Mouse (Mus musculus): Measurements from ENCODE around the gene Mfap1b. TPM values are rescaled to one million over a fixed set of nuclear protein-coding genes. Genes with fewer than 3 reads are reported as not detected.
"Not testable (repeated sequence)": the region's sequence is repeated elsewhere in the genome, so short reads cannot be mapped to it uniquely, and the experiment has no call there.

Mfap1b gene
- total RNA-seq, 1 experiment from 2014 or later, result 34.5 TPM

DNA sequence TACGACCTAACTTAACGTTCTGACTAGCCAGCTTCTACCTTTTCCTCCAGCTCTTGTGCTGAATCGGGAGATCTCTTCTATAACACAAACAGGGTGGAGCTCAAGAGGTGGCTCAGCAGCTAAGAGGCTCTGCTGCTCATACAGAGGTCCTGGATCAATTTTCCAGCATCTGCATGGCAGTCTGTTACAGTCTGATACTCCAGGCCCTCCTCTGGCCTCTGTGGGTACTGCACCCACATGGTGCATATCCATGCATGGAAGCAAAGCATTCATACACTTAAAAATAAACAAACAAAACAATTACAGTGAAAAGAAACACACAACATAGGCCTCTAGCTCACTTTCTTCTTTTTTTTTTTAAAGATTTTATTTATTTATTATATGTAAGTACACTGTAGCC is 1.1 kb downstream of the Mfap1b start:
- DNase-seq, result not testable (repeated sequence)

DNA sequence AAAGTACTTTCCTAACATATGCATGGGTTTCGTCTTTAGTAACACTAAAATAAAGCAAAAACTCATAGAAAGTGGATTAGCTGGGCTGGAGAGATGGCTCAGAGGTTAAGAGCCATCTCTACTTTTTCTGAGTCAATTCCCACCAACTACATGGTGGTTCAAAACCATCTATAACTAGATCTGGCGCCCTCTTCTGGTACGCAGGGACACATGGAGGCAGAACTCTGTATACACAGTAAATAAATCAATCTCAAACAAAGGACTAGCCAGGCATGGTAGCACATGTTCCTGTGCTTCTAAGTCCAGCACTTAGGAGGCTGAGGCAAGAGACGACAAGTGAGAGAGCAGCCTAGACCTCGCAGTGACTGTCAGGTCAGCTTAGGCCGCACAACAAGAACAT is 4.9 kb downstream of the Mfap1b start:
- DNase-seq, result not testable (repeated sequence)

DNA sequence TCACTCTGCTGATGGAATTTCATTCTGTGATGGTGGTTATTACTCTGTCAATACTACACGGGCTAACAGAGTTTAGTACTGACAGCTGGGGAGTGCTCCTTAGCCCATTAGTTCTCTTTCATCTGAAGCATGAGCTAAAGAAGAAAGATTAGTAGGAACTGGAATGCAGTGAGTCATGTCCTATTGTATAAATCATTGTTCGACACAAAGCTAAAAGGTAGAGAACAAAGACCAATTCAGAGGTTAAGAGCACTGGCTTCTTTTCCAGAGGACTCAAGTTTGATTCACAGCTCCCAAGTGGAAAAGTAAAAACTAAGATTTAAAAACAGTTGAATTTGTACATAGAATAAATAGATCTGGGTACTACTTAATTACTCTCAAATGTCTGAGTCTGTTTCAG is 13.8 kb downstream of the Mfap1b start:
- DNase-seq, result no peak

DNA sequence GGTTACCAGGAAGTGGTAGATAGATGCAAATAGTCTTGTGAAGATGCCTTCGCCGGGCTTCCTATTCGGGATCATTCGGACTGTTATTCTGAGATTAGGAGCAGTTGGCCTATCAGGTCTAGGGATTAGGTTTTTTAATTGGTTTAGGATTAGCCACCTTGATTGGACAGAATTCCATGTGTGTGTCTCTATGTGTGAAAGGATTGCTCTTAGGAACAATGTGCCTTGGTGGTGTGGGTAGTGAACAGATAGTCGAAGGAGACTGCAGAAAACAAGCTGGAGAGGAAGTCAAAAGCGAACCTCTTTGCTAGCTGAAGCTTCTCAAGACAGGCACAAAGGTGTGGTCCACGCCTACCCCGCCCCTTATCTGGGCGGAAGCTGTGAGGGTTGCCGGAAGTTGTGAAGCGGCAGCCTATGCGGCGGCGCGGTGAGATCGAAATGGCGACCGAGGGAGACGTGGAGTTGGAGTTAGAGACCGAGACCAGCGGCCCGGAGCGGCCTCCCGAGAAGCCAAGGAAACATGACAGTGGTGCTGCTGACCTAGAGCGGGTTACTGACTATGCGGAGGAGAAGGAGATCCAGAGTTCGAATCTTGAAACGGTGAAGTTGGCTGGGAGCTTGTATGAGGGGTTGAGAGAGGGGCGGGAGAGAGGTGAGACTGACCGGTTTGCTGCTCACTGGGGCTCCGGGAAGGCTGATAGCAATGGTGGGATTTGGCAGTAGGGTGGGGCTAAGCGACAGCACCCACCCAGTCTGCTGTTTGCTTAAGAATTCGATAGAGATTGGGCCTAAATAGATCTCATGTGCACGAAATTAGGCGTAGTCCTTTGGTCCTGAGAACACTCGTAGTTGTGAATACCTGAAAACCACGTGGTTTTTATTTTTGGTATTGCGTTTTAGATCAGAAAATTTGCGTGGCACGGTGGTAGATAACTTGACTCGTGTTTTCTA is 16.9 kb downstream of the Mfap1b start, which contains the start of gene Serinc4:
Gene Serinc4 (minus strand): TSS at position 90 of the 951 bp plus-strand sequence.
- DNase-seq, result peak; percentile 85

DNA sequence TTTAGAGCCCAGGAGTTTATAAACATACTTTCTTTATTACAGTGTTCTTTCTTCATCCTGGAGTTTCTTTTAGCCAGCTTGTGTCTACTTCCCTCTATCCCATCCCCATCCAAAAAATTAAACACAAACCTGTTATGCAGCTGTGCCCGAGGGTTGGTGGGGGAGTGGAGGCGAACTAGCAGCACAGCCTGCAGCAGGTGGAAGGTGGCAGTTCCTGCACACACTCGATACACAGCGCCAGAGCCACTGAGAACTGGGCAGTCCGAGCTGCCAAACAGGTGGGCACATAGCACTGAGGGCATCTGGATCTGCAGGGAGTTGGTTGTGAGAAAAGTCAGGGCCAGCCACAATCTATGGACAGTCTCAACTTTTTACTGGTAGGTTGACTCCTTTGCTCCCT is 18.3 kb downstream of the Mfap1b start:
- DNase-seq, result no peak

DNA sequence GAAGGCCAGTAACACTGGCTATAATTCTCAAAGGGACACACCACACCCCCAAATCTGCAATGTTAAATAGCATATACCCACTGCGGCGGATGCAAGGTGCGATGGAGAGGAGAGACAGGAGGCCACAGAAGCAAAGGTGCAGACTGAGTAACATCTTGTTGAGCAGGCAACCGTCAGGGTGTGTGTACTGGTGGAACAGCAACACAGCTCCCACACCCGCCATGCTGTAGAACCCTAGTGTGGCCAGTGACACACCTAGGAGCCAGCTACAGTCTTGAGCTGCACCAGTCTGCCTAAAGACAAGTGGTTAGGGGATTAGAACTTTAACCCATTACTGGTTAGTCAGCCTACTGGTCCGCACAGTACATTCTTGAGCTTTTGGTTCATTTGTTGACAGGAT is 19.9 kb downstream of the Mfap1b start:
- DNase-seq, result no peak

DNA sequence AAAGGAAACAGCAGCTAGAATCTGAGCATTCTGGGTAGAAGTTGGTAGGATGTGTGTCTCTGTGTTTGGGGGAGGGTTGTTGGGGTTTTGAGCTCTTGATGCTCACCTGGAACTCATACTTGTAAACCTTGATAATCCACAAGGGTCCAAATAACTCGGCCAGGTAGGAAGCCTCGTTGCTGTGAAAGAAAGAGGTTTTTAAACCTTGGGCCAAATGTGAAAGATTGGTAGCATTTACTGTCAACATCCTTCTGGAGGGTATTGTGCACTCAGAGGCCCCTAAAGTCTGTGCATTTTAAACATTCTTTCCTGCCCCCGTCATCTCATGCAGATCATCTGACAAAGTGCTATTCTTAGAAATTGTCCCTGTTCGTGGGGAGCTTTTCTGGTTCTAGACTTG is 20.9 kb downstream of the Mfap1b start, which contains the start of gene Hypk:
Gene Hypk (plus strand): TSS at position 301 of the 400 bp plus-strand sequence.
- no peak for DNase-seq

DNA sequence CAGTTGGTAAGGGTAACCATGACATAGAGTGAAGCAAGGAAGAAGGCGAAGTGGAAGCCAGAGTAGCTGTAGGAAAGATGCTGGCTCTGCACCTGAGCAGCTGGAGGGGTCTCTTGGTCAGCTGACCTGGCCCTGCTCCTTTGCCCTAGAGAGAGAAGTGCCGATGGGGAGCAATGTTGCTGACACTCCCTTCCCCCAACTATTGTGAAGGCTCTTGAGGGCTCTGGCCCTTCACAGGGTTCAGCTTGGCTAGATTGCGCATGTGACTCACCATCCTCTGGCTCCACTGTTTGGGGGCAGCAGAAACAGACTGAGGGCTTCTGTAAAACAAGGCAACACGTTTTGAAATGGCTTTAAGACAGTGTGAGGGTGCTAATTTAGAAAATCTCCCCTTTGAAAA is 21.5 kb downstream of the Mfap1b start:
- DNase-seq, result no peak

DNA sequence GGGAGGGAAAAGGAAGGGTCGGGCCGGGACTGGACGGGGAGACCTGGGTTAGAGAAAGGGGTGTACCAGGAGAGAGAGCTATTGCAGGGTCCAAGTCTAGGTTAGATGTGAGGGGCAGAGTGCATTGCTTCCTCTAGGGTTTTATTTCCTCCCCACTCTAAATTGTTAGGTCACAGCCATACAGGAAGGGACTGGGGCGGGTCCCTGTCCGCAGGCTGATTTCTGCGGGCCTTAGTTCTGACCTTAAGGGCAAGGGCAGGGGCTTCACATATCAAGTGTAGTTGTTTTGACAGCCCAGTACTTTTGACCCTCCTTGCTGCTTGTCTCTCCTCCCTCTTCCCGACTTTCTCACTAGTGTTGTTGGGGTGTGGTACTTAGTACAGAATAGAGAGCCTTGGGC is 23.8 kb downstream of the Mfap1b start:
- DNase-seq, result no peak

DNA sequence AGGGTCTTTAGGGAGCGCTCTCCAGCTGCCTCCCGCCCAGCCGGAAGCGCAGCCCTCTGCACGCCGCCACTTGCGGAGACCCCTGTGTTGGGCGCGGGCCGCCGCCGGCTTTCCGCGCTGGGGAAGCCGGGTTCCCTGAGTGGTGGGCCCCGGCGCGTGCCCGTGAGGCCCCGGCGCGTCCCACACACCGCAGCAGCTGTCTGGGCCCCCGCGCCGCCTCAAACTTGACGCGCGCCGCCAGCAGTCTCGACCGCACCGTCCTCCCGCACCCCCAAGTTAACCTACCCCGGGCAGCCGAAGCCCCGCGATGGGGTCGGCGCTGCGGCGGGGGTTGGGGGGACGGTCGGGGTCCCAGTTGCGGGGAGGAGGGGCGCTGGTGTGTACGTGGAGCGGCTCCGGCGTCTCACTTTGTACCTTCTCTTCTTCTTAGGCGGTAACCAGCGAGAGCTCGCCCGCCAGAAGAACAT is 24.3 kb downstream of the Mfap1b start:
- DNase-seq, result peak; percentile 39

DNA sequence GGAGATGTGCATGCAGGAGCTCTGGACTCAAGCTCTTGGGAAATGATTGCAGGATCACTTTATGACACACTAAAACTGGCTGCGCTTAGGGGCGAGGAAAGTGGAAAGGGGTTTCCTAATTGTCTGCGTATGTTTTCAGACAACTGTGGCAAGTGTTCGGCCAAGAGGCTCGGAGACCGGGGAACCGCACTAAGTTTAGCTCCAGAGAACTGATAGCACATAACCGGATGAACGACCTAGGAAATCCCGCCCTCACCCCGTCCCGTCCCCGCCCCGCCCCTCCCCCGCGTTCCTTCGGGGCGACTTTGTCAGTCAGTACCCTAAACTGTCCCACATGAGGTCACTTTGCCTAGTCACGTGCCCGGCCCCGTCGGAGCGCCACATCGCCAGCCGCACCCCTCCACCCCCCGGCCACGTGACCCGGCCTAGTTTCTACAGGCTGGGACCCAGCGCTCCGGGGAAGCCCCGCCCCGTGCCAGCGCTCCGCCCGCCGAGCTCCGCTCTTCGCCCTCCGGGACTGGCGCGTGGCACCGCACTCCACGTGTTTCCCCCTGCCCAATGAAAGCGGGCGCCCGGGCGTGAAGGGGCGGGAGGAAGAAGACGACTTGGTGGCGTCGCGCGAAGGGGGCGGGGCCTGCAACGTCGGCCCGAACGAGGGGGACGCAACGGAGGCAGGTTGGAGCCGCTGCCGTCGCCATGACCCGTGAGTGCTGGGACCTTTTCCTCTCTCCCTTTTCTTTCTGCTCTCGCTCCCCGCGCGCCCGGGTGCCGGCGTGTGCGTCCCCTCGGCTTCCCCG is 24.9 kb downstream of the Mfap1b start, which contains the start of gene Serf2:
Gene Serf2 (plus strand): TSS at position 457 of the 797 bp plus-strand sequence.
- DNase-seq, result peak; percentile 100

DNA sequence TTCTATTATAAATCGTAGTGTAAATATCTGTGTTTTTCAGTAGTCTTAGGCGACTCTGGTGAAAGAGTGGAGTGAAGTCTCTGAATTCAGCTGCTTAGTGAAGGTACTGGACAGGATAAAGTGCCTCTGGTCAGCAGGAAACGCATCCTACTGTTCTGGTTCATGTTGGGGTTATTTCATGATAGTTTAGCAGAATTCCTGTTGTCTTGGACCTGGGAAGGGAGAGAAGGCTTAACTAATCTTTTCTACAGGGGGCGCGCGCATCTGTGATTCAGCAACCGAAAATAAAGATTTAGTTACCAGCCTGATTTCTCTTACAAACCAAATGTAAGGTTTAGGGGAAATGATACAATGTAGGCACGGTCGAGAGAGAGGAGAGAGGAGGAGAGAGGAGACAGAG is 25.7 kb downstream of the Mfap1b start:
- peak; percentile 36 for DNase-seq

DNA sequence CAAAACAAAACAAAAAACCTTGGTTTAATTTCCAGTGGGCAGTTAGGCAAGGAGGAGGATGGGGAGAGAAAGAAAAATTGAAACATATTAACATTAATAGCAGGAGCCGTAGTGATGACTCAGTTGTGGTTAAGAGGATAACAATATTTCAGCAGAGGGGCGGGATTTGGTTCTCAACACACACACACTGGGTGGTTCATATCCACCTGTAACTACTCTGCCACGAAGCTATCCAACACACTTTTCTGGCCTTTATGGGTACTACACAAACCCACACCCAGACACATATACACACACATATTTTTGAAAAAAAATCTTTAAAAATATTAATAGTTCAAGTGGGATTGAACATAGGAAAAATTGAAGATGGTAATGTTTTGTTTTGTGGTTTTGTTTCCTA is 26.9 kb downstream of the Mfap1b start:
- DNase-seq, result no peak

DNA sequence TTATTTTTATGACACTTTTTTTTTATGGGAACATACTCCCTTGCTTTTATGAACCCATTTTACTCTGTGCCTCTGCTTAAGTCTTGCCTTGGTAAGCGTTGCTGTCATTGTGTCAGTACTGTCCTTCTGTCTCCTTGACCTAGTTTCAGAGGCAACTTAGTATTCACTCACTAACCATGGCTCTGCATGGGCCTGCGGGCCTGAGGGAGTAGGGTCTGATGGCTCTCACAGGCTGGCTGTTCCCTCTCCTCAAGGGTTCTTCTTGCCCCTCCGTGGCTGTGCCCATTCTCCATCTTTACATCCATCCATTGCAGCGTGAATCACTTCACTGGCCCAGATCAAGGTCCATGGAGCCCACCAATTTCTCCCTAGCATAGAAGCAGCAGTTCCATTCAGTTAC is 27.4 kb downstream of the Mfap1b start:
- DNase-seq, result no peak

DNA sequence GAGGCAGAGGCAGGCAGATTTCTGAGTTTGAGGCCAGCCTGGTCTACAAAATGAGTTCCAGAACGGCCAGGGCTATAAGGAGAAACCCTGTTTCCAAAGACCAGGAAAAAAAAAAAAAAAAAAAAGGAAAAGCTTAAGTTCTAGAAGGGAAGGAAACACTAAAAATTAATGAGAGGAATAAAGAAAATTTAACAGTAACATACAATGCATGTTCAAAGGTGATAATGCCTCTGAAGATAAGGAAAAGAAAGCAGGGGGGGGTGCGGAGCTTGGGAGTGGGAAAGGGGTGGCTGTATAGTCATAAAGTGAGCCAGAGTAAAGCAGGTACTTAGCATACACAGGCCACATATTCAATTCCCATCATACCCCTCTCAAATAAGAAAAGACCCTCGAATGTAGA is 28.8 kb downstream of the Mfap1b start:
- no peak for DNase-seq

DNA sequence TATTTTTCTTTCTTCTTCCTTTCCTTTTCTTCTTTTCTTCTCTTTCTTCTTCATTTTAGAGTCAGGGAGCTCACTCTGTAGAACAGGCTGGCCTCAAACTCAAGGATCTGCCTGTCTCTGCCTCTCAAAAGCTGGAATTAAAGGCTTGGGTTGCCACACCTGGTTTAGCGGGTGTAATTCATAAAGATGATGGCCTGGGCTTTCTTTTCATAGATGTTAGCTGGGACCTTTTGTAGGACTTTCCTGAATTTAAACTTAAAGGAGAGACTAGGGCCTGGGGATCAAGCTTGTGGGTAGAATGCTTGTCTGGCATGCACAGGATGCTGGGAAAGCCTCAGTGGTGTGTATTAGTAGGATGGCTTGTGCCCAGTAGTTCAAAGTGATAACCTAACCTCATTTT is 29.7 kb downstream of the Mfap1b start, which contains the start of gene Ell3:
Gene Ell3 (minus strand): TSS at position 101 of the 400 bp plus-strand sequence.
- no peak for DNase-seq

DNA sequence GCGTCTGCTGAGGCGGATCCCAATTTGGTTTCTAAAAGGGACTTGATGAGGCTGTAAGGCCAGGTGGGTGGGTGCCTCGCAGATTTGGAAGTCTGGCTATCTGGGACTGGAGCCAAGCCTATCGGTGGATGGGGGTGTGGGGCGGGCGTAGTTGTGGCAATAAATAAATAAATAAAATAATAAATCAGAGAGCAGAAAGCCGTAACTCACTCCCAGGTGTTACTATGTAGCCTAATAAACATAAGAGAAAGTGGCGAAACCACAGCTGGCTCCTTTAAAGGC is 30.9 kb downstream of the Mfap1b start:
- no peak for DNase-seq

DNA sequence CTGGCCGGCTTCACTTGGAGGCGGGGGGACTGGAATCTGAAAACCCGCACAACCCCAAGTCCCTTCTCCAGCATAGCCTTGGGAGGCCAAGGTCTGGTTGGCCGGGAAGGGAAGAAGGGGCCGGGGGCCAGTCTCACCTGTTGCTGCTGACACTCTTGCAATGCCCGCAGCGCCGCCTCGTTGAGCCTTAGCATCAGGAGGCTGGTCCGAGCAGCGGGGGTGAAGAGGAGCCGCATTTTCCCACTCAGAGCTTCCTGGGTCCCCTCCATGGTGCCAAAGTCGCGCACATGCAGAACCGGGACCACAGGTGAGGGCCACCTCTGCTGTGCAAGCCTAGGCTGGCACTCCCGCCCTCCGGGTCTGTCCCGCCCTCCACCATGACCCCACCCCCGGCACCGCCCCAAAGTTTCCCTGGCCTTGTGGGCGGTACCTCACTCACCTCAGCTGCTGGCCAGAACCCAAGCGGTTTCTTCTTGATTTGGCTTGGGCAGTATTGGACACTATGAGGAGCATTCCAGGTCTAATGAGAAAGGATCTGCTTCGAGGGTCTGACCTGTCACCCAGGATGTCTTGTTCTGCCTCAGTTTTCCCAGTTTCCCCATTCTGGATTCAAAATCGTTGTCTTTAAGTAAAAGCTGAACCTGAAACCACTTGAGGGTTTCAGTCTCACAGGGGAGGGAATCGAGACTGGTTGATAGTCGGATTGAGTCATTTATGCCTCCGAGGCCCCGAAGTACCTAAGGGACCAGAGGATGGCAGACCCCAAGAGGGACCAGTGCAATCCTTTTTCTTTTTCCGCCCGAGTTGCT is 31.4 kb downstream of the Mfap1b start:
- peak; percentile 85 for DNase-seq

DNA sequence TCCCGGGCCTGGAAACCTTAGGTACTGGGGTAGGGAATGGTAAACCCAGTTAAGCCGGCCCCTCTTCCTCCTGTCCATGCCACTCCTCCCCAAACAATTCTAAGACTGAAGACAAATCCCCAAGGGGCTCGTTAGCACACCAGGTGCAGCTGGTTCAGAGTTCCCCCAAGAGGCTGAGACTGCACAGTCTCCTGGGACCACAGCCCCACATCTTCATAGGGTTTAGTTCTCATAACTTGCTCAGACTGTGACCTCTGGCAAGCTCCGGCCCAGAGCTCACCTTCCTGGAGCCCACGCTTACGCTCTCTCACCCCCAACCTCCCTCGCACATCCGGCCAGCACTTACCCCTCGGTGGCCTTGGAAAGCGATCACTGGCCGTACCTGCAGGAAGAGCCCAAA is 32.1 kb downstream of the Mfap1b start:
- DNase-seq, result no peak

DNA sequence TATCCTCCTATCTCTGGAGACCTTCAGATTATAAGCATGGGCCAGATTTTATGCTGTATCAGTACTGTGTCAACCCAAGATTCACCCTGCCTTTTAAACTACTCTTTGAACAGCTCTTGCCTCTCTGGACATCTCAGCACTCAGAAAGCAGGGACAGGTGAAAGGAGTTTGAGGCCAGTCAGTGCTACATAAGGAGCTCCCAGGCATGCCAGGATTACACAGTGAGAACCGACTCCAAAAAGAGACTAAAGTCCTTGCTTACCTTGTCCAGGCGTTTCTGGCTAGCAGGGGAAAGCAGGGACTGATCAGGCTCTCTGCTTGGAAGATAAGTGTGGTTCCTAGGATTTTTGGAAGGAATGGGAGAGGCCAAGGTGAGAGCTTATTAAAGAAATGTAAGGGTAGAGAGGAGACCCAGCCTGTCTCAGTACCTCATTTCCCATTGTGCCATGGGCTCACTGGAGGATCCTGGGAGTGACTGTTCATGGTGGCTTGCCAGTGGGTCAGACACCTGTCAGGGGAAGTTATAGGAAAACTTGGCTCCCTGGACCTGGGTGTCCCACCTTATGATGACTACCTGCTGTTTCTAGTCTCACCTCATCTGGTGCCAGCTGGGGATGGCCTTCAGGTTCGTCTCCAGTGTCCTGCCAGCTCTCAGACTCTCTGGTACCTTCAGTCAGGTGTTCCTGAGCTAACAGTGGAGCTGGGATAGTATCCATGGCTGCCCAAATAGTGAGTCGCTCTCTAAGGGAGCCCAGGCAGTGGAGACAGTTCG is 32.8 kb downstream of the Mfap1b start:
- DNase-seq, result no peak

DNA sequence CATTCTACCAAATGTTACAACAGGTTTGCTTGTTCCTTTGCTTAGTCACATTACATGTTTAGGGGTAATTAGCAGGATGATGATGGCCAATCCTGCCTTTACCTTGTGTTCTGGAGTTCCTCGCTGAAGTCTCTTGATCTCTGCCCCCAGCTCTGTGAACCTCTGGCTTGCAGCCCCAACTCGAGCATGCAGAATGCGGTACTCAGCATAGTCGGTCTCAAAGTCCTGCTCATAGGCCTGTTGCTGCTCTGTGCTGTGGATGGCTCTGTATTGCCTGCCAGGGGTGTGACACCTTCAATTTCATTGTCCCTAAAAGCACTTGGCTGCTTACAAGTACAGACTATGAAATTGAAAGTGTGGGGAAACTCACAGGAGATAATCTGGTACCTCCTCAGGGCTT is 34.1 kb downstream of the Mfap1b start:
- no peak for DNase-seq
